Mouse (Mus musculus) heart, adult 2 months (tissue): ENCODE results near the gene Rimbp3. TPM values are rescaled to one million over a fixed set of nuclear protein-coding genes. Genes with fewer than 3 reads are reported as not detected.
"Not testable (repeated sequence)": the region's sequence is repeated elsewhere in the genome, so short reads cannot be mapped to it uniquely, and the experiment has no call there.

Experiments
- DNase-seq, 2 experiments: peaks; one replicate each; pipeline ENCODE4 v3.0.0; 2021
- H3K27ac ChIP-seq: fragments of 200-600 bp; 2 replicates; pipeline ENCODE4 v1.8.1; 2022
- H3K27me3 ChIP-seq: fragments of 200-500 bp; 2 replicates; pipeline ENCODE4 v1.6.1; 2012; ENCODE audit warnings: mild to moderate bottlenecking, low read length, inconsistent platforms, mixed read lengths; ENCODE audit not compliant: control insufficient read depth, insufficient read depth
- H3K36me3 ChIP-seq: fragments of 200-500 bp; 2 replicates; pipeline ENCODE4 v1.6.1; 2012; ENCODE audit warnings: low read length, inconsistent platforms; ENCODE audit not compliant: control insufficient read depth, insufficient read depth
- H3K4me1 ChIP-seq: fragments of 200-500 bp; 2 replicates; pipeline ENCODE4 v1.6.1; 2011; ENCODE audit warnings: low read length; ENCODE audit not compliant: control insufficient read depth, insufficient read depth
- H3K4me3 ChIP-seq: fragments of 200-600 bp; 2 replicates; pipeline ENCODE4 v1.8.1; 2022
- H3K79me2 ChIP-seq: fragments of 200-500 bp; replicated peaks from 2 replicates; pipeline ENCODE4 v1.6.1; 2012; ENCODE audit warnings: mild to moderate bottlenecking, inconsistent platforms, low read length, moderate library complexity, mixed read lengths; ENCODE audit not compliant: control insufficient read depth, insufficient read depth
- H3K9ac ChIP-seq: fragments of 200-500 bp; 2 replicates; pipeline ENCODE4 v1.6.1; 2012; ENCODE audit warnings: low read depth, mild to moderate bottlenecking, control low read depth, inconsistent platforms, low read length, mixed read lengths
- CTCF ChIP-seq: fragments of 200-600 bp; IDR thresholded peaks from 2 replicates; pipeline ENCODE4 v1.8.1; 2022; ENCODE audit warnings: antibody characterized with exemption, mild to moderate bottlenecking, moderate library complexity
- EP300 ChIP-seq: fragments of 200-500 bp; IDR thresholded peaks from 2 replicates; pipeline ENCODE4 v1.6.1; 2011; ENCODE audit warnings: low read depth, low read length, control low read depth; ENCODE audit not compliant: insufficient read depth
- POLR2A ChIP-seq: fragments of 200-500 bp; IDR thresholded peaks from 2 replicates; pipeline ENCODE4 v1.6.1; 2011; ENCODE audit warnings: mild to moderate bottlenecking, low read depth, low read length, control low read depth; ENCODE audit not compliant: insufficient read depth
- WGBS: fragments of 180-500 bp; shearing (Covaris S2); methylation state at CpG from one replicate; pipeline ENCODE4 v1.1.7; 2018; 5-methylcytosine and 5-hydroxymethylcytosine counted together
- intact Hi-C: fragments of 180-260 bp; cut with DNase I; formaldehyde crosslinking; loops from one replicate; pipeline ENCODE4 v1.15.1; 2025
- polyA plus RNA-seq: library from polyadenylated mRNA; depleted of rRNA; stranded (reverse); fragments of >200 nt; gene quantifications from 2 replicates; pipeline ENCODE4 v1.2.3, GENCODE M21; 2012
- total RNA-seq, 2 experiments: library from RNA; stranded (reverse); gene quantifications; 2 replicates each; pipeline ENCODE4 v1.2.3; 2021

The Rimbp3 gene
- total and polyA plus RNA-seq, 3 experiments, result 0.13 to 0.16 (median 0.14) TPM

- H3K4me3 ChIP-seq, result no peak overlapping the region
- no peaks in the 10 kb centered on the region for H3K4me1 ChIP-seq
- DNase-seq, result no peak
- H3K27me3 ChIP-seq, result no peaks in the 10 kb centered on the region
- no peak overlapping the region for H3K9ac ChIP-seq
- no peaks in the 10 kb centered on the region for H3K36me3 ChIP-seq
- H3K79me2 ChIP-seq, result no peaks in the 10 kb centered on the region
- intact Hi-C loops, result no loop called here
- 87% methylated on average over 5 of the region's 5 CpGs for WGBS
- no peak for TF ChIP-seq EP300
- H3K27ac ChIP-seq, result no peak overlapping the region
These were observed 17.2 kb downstream of the Rimbp3 start for GRCm38 (mm10) chr16:17225584-17225983.

DNA sequence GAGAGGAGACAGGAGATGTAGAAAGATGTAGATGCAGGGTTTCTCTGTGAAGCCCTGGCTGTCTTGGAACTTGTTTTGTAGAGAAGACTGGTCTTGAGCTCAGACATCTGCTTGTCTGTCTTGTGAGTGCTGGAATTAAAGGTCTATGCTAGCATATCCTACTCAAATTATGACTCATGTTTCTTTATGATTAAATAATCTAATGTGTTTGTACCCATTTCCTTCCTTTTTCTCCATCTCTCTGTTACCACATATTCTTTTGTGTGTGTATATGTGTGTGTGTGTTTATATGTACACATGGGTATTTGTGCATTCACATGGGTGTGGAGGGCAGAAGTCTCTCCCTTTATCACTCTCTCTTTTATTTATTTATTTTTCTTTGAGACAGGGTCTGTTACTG, 18.1 kb downstream of the Rimbp3 start:
- intact Hi-C loops, result no loop called here
- no peak overlapping the region for H3K4me3 ChIP-seq
- no peak for DNase-seq
- H3K36me3 ChIP-seq, result no peaks in the 10 kb centered on the region
- no peak overlapping the region for H3K27ac ChIP-seq
- TF ChIP-seq EP300 (no peak), POLR2A (no peak), CTCF (no peak)
- H3K4me1 ChIP-seq, result no peaks in the 10 kb centered on the region
- no peaks in the 10 kb centered on the region for H3K79me2 ChIP-seq
- H3K27me3 ChIP-seq, result no peaks in the 10 kb centered on the region
- H3K9ac ChIP-seq, result no peak overlapping the region

- H3K4me3 ChIP-seq, H3K9ac ChIP-seq, intact Hi-C loops, H3K79me2 ChIP-seq, H3K27me3 ChIP-seq, H3K36me3 ChIP-seq, H3K27ac ChIP-seq, DNase-seq: not testable (repeated sequence)
- peaks cover 10% of the 10 kb centered on the region for H3K4me1 ChIP-seq
- WGBS, result 91% methylated on average over 2 of the region's 2 CpGs
These were observed 23.1 kb downstream of the Rimbp3 start for GRCm38 (mm10) chr16:17231523-17231922.

- intact Hi-C loops, result loop anchor here (2.0 kb wide), 1 partner anchor 22 kb away; no protein-coding TSS in a partner anchor
- H3K4me1 ChIP-seq, result peaks cover 12% of the 10 kb centered on the region
- 0 out of 2 replicates have a peak, but pooled peaks cover under 1% of the 10 kb centered on the region for H3K36me3 ChIP-seq
- H3K79me2 ChIP-seq, result no peaks in the 10 kb centered on the region
- peak; percentile 97 for DNase-seq
- no peak for TF ChIP-seq EP300
- peak; percentile 78 for TF ChIP-seq POLR2A
- TF ChIP-seq CTCF, result no peak
- WGBS, result 5% methylated on average over 57 of the region's 59 CpGs
- peak within 1 kb of the TSS; percentile 75 for H3K4me3 ChIP-seq
- peak within 1 kb of the TSS; percentile 92 for H3K9ac ChIP-seq
- H3K27me3 ChIP-seq, result no peaks in the 10 kb centered on the region
- peak within 1 kb of the TSS; percentile 91 for H3K27ac ChIP-seq
These were observed 24.6 kb downstream of the Rimbp3 start, which contains the start of gene Hic2 for GRCm38 (mm10) chr16:17232794-17233701. TSS of gene Hic2 (plus strand) at chr16:17233572.

- no peaks in the 10 kb centered on the region for H3K27me3 ChIP-seq
- TF ChIP-seq CTCF (no peak), POLR2A (no peak), EP300 (no peak)
- DNase-seq, result peak in 1 of 2 experiments; percentile 23
- H3K9ac ChIP-seq, result peak overlapping the region; percentile 92
- H3K79me2 ChIP-seq, result no peaks in the 10 kb centered on the region
- intact Hi-C loops, result loop anchor here (2.0 kb wide), 1 partner anchor 23 kb away; no protein-coding TSS in a partner anchor
- WGBS, result under 1% methylated on average over 41 of the region's 62 CpGs
- peak overlapping the region; percentile 75 for H3K4me3 ChIP-seq
- peaks cover 12% of the 10 kb centered on the region for H3K4me1 ChIP-seq
- H3K27ac ChIP-seq, result peak overlapping the region; percentile 91
- H3K36me3 ChIP-seq, result 0 out of 2 replicates have a peak, but pooled peaks cover 2% of the 10 kb centered on the region
These were observed 25.5 kb downstream of the Rimbp3 start for GRCm38 (mm10) chr16:17233702-17234498.
